Mouse (Mus musculus): ENCODE data around the gene Peak1. TPM values are rescaled to one million over a fixed set of nuclear protein-coding genes. Genes with fewer than 3 reads are reported as not detected.
"Not testable (repeated sequence)": the region's sequence is repeated elsewhere in the genome, so short reads cannot be mapped to it uniquely, and the experiment has no call there.

Gene Peak1
- polyA plus RNA-seq, 1 experiment = 1.2 TPM

DNA sequence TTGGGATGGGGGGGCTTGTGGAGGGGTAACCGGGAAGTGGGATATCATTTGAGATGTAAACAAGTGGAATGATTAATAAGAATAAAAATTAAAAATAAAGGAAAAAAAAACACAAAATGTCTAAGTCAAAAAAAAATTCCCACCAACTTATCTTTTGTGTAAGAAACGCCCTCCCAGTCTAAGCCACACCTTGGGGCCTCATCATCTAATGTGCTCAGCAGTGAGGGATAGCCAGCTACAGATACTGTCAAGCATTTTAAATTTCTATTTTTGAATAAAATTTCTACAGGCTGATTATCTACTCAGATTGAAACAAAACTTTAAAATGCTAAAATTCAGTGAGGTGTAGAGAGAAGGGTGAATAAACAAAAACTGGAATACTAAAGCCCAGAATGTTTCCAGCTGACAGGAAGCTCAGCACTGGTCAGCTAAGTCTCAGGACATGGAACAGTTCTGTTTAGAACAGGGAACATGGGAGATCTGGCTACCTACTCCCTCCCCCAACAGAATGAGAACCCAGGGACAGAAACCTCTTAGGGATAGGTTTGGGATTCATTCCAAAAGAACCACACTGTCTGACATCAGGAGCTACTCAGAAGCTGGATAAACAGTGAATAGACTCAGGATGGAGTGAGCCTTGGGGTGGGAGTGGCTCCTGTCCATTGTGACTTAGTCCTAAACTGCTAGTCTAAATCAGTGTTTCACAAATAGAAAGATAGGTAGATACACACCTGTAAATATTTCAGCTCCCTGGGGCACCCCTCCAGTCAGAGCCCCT, 35.4 kb upstream of the Peak1 start:
- peaks cover 29% of the 10 kb centered on the region for H3K36me3 ChIP-seq (replicated peaks; ENCODE audit: low read length)
- no peak overlapping the region for H3K4me3 ChIP-seq (replicated peaks)
- no peaks in the 10 kb centered on the region for H3K27me3 ChIP-seq (replicated peaks)
- TF ChIP-seq FLI1 (IDR thresholded peaks at IDR 0.05; ENCODE audit: low read length) (no peak), GATA1 (IDR thresholded peaks at IDR 0.05; ENCODE audit: borderline replicate concordance, low read length) (no peak)
- H3K4me1 ChIP-seq = peaks cover 13% of the 10 kb centered on the region; the same call in 1 of the 2 replicates
- no peaks in the 10 kb centered on the region for H3K9me3 ChIP-seq

DNA sequence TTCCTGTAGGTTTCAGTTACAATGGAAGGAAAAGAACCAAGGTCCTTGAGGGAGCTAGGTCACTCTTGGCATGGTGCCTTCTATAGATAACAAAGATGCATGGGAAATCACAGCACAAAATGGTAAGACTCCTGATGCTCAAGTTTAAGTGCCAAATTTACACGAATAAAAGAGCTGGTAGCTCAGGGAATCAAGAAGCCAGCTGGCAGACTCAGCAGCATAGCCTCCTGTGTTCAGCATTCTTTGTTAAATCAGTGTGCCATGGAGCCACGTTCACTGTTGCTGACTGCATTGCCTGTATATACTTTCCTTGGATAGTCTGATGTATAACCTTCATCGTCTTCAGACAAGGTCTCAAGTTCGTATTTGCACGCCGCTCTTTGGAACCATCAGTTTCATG, 33.7 kb upstream of the Peak1 start:
- Histone ChIP-seq H3K4me3 (replicated peaks) (no peak overlapping the region), H3K9me3 (no peaks in the 10 kb centered on the region), H3K27me3 (replicated peaks) (no peaks in the 10 kb centered on the region), H3K4me1 (peaks cover 7% of the 10 kb centered on the region; the same call in 1 of the 2 replicates), H3K36me3 (replicated peaks; ENCODE audit: low read length) (peaks cover 29% of the 10 kb centered on the region)
- TF ChIP-seq FLI1 (IDR thresholded peaks at IDR 0.05; ENCODE audit: low read length) (no peak), GATA1 (IDR thresholded peaks at IDR 0.05; ENCODE audit: borderline replicate concordance, low read length) (no peak)

GRCm38 (mm10) chr9:56439699-56440098, 21.8 kb upstream of the Peak1 start:
- no peak overlapping the region for H3K4me3 ChIP-seq (replicated peaks)
- H3K36me3 ChIP-seq (replicated peaks; ENCODE audit: low read length) = peaks cover 9% of the 10 kb centered on the region
- H3K9me3 ChIP-seq = no peaks in the 10 kb centered on the region
- H3K4me1 ChIP-seq = no peaks in the 10 kb centered on the region
- H3K27me3 ChIP-seq (replicated peaks) = no peaks in the 10 kb centered on the region
- TF ChIP-seq GATA1 (IDR thresholded peaks at IDR 0.05; ENCODE audit: borderline replicate concordance, low read length) (no peak), FLI1 (IDR thresholded peaks at IDR 0.05; ENCODE audit: low read length) (no peak)

- H3K4me1 ChIP-seq; H3K9me3 ChIP-seq; H3K4me3 ChIP-seq (replicated peaks); H3K27me3 ChIP-seq (replicated peaks); H3K36me3 ChIP-seq (replicated peaks; ENCODE audit: low read length): not testable (repeated sequence)
Observed at GRCm38 (mm10) chr9:56437300-56437892, 19.5 kb upstream of the Peak1 start.

- peaks cover 8% of the 10 kb centered on the region; the same call in 1 of the 2 replicates for H3K4me1 ChIP-seq
Observed at GRCm38 (mm10) chr9:56435821-56436526, 18.1 kb upstream of the Peak1 start.

GRCm38 (mm10) chr9:56424861-56425260, 7.0 kb upstream of the Peak1 start:
- H3K36me3 ChIP-seq (replicated peaks; ENCODE audit: low read length) = peaks cover 20% of the 10 kb centered on the region
- H3K27me3 ChIP-seq (replicated peaks) = no peaks in the 10 kb centered on the region
- peaks cover 52% of the 10 kb centered on the region for H3K4me1 ChIP-seq
- TF ChIP-seq GATA1 (IDR thresholded peaks at IDR 0.05; ENCODE audit: borderline replicate concordance, low read length) (no peak), FLI1 (IDR thresholded peaks at IDR 0.05; ENCODE audit: low read length) (no peak)
- H3K9me3 ChIP-seq = no peaks in the 10 kb centered on the region
- no peak overlapping the region for H3K4me3 ChIP-seq (replicated peaks)

More at GRCm38 (mm10) chr9:56435821-56436526, 18.1 kb upstream of the Peak1 start:
- Histone ChIP-seq H3K9me3 (no peaks in the 10 kb centered on the region), H3K4me3 (replicated peaks) (no peak overlapping the region), H3K36me3 (replicated peaks; ENCODE audit: low read length) (peaks cover 9% of the 10 kb centered on the region), H3K27me3 (replicated peaks) (no peaks in the 10 kb centered on the region)
- TF ChIP-seq GATA1 (IDR thresholded peaks at IDR 0.05; ENCODE audit: borderline replicate concordance, low read length) (no peak), FLI1 (IDR thresholded peaks at IDR 0.05; ENCODE audit: low read length) (no peak)

DNA sequence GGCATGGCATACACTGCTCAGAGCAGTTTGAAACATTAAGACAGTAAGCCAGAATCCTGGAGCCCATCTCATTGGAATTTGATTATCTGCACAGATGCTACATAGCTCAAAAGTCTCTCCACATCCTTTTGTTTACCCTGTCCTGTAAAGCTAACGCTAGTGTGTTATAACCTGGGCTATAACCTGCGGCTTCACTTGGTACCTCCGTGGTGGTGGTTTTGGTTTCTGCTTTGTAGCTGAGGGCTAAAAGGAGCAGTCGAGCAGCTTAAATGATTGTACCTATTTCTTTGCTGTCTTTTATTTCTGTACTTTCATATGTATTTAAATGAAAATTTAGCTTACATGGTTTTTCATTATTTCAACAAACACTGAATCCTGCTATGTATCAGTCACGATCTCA, 4.1 kb upstream of the Peak1 start:
- TF ChIP-seq FLI1 (IDR thresholded peaks at IDR 0.05; ENCODE audit: low read length) (no peak), GATA1 (IDR thresholded peaks at IDR 0.05; ENCODE audit: borderline replicate concordance, low read length) (no peak)
- Histone ChIP-seq H3K9me3 (no peaks in the 10 kb centered on the region), H3K27me3 (replicated peaks) (no peaks in the 10 kb centered on the region), H3K36me3 (replicated peaks; ENCODE audit: low read length) (peaks cover 14% of the 10 kb centered on the region), H3K4me1 (peaks cover 52% of the 10 kb centered on the region), H3K4me3 (replicated peaks) (no peak overlapping the region)

DNA sequence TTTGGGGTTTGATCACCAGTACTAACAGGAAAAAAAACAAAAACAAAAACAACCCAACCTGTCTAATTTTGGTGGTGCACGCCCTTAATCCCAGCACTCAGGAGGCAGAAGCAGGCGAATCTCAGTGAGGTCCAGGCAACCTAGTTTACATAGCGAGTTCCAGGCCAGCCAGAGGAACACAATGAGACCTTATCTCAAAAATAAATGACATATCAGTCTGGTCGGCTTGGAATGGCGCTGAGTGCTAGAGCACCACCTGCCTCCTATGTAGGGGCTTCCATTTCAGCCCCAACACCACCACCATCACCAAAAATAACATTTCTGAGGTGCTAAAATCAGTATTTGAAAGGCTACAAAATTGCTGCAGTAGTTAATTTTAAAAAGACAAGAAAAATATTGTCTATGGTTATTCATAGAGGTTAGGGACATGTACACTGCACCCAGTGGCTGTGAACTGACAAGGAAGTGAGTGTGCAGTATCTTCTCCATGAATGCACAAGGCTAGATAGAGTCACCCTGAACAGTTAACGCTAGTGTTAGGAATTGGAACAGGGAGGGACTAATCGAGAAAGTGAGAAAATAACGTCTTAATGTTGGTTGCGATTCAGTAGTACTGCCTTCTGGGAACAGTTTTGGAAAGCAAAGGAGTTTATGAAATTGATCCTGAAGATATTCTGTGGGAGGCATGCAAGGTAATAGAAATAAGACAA, 3.2 kb upstream of the Peak1 start:
- Histone ChIP-seq H3K4me3 (replicated peaks) (peak overlapping the region; percentile 78), H3K4me1 (peaks cover 62% of the 10 kb centered on the region), H3K27me3 (replicated peaks) (no peaks in the 10 kb centered on the region), H3K36me3 (replicated peaks; ENCODE audit: low read length) (peaks cover 14% of the 10 kb centered on the region), H3K9me3 (no peaks in the 10 kb centered on the region)
- TF ChIP-seq GATA1 (IDR thresholded peaks at IDR 0.05; ENCODE audit: borderline replicate concordance, low read length) = no peak
- TF ChIP-seq FLI1 (IDR thresholded peaks at IDR 0.05; ENCODE audit: low read length) = no peak

- Histone ChIP-seq H3K27me3 (replicated peaks) (no peaks in the 10 kb centered on the region), H3K9me3 (no peaks in the 10 kb centered on the region), H3K4me3 (replicated peaks) (peak overlapping the region; percentile 86), H3K36me3 (replicated peaks; ENCODE audit: low read length) (peaks cover 14% of the 10 kb centered on the region), H3K4me1 (peaks cover 67% of the 10 kb centered on the region)
- TF ChIP-seq FLI1 (IDR thresholded peaks at IDR 0.05; ENCODE audit: low read length) (no peak), GATA1 (IDR thresholded peaks at IDR 0.05; ENCODE audit: borderline replicate concordance, low read length) (no peak)
Observed at GRCm38 (mm10) chr9:56420236-56420635, 2.4 kb upstream of the Peak1 start.
